Mouse (Mus musculus) lung, adult 2 months (tissue): Measurements from ENCODE around the gene Rnaseh1.

Source experiments
- CTCF ChIP-seq: fragments of 200-500 bp; IDR thresholded peaks from 2 replicates; pipeline ENCODE4 v1.5.1; 2011; ENCODE audit warnings: mild to moderate bottlenecking, low read length, control low read depth; ENCODE audit not compliant: insufficient read depth
- POLR2A ChIP-seq: fragments of 200-500 bp; IDR thresholded peaks from 2 replicates; pipeline ENCODE4 v1.6.1; 2011; ENCODE audit warnings: low read depth, mild to moderate bottlenecking, control low read depth, low read length, borderline replicate concordance; ENCODE audit errors: extremely low read depth

DNA sequence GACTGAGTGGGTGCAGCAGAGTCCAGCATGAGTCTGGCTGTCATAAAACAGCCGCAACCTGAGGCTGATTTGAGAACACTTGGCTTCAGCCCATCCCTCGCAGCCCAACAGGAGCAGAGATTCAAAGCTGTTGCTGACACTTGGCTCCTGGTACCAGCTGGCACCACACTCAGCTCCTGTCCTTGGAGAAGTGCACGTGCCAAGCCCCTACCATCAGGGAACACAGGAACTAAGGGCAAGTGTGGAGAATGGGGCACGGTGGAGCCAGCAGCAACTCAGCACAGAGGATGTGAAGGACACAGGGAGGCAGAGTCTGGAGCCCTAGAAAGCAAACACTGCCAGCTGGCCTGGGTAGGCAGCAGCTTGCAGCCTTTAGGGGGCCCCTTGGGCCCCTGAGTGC lies 47.1 kb upstream of the Rnaseh1 start:
- TF ChIP-seq CTCF (no peak), POLR2A (no peak)
